Mouse (Mus musculus) right cerebral cortex, postnatal 36 days (tissue): ENCODE measurements around the gene Triml2.

Experiments used
- DNase-seq, 2 experiments: peaks; one replicate each; pipeline ENCODE4 v3.0.0; 2022; ENCODE audit warnings: low spot score in 2 of 2, mixed read lengths in 1 of 2

Triml2 gene

GRCm38 (mm10) chr8:43180054-43180690 is at the start of gene Triml2:
Triml2 (plus strand) TSS chr8:43180541.
- DNase-seq, result no peak

- no peak for DNase-seq
These were observed 39.0 kb upstream of the Triml2 start, which contains the start of gene Triml1 for GRCm38 (mm10) chr8:43141386-43141785. Triml1 (minus strand) TSS chr8:43141486.

DNA sequence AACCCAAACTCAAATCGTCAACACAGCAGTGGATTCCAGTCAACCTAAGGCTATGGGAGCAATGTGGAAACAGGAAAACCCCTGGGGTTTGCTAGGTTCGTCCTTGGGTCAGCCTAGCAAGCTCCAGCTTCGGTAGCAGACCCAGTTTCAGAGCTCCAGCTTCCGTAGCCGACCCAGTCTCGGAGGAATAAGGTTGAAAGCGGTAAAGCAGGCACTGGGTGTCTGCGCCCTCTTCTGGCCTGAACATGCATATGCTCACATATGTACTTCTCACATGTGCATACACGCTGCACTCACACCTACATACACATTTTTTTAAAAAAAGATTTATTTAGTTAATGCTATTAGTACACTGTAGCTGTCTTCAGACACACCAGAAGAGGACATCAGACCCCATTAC is 31.0 kb upstream of the Triml2 start:
- DNase-seq, result no peak

DNA sequence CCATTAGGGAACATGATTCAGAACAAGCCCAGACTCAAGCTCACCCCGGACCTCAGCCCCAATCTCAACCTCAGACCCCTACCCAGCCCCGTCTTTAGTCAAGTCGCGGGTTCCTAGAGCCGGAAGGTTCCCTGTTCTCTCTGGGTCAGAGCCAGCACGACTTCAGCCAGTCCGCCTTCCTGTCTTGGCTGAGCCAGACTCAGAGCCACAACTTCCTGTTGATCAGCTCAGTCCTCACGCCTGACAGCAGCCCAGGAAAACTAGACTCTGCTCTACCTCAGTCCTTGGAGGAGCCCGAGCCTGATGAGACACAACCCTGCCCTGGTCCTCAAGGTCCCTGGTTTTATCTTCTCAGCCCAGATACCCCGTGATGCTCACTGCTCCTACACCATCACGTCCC is 17.1 kb upstream of the Triml2 start:
- DNase-seq, result no peak

GRCm38 (mm10) chr8:43164453-43164852 is 15.9 kb upstream of the Triml2 start:
- DNase-seq, result no peak

DNA sequence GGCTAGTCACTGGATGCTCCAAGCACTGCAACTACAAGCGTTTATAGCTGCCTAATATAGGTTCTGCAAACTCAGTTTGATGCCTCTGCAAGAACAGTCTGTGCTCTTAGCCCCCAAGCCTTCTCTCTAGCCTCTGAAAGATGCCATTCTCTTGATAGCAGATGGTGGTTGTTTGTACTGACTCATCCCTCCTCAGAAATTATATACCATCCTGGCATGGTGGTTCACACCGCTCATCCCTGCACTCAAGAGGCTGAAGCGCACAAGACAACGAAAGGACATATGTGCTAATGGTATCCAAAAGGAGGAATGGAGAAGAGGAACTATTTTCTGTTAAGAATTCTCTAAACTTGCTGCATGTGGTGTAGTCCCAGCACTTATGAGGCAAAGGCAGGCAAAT is 12.3 kb upstream of the Triml2 start:
- DNase-seq, result peak in 1 of 2 experiments; percentile 18

GRCm38 (mm10) chr8:43169249-43169755 is 11.0 kb upstream of the Triml2 start:
- DNase-seq, result no peak

- no peak for DNase-seq
These were observed 3.4 kb upstream of the Triml2 start for GRCm38 (mm10) chr8:43176766-43177486.

DNA sequence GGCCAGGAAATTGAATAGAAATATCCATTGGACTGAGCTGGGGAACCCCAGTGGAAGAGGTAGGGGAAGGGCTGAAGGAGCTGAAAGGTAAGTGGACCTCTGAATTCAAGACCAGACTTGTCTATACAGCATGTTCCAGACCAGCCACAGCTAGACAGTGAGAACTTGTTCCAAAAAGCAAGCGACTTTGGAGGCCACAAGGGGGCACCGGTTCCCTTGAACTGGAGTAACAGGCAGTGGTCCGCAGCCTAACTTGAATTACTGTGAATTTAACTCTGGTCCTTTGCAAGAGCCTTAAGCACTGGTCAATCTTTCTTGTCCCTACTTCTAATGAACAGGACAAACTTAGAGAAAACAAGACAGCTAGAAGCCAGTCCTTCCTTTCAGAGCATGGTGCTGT is 2.1 kb upstream of the Triml2 start:
- DNase-seq, result no peak

DNA sequence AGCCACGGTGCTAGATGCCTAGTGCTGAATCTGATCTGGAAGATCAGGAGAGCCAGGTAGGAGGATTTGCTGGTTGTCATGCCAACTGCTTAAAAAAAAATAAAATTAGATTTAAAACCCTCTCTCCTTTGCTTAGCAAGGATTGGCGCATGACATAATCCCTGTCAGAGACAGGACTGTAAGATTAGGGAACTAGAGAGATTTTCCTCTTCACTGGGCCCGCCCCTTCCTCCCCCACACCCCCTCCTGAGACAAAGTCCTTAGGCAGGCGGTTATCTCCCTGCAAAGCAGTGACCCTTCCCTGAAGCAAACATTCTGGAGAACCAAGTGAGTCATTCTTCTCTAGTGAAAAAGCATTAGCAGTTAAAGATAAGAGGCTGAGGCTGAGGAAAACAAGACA is 1.2 kb upstream of the Triml2 start:
- DNase-seq, result no peak

- DNase-seq, result no peak
These were observed 1.9 kb downstream of the Triml2 start for GRCm38 (mm10) chr8:43182281-43182680.

- DNase-seq, result no peak
These were observed 35.2 kb downstream of the Triml2 start for GRCm38 (mm10) chr8:43215554-43215953.

DNA sequence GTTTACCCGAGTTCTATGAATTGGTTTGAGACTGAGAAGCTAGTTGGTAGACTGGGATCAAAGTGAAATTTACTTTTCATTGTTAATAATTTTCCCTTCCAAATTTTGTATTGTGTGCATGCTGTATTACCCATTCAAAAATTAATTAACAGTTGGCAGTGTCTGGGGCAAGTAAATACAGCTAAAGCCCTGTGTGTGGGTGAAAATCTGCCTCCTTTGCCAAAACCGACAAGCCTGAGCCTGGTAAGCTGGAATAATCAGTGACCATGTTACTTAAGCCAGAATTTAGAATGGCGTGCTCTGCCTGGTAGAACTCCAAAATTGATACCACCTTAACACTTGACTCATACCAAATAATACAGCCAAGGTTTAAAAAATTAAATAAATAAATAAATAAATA is 63.0 kb downstream of the Triml2 start:
- no peak for DNase-seq
